Mouse (Mus musculus) kidney, embryonic 15.5 days (tissue): ENCODE data around the gene Mfng. TPM values are rescaled to one million over a fixed set of nuclear protein-coding genes. Genes with fewer than 3 reads are reported as not detected.

Experiments used
- ATAC-seq: fragments of 200-750 bp; cut with Nextera tagmentation; replicated peaks from 2 replicates; pipeline ENCODE4 v1.8.0; 2017; ENCODE audit warnings: moderate TSS enrichment; ENCODE audit not compliant: low FRiP score
- H3K27ac ChIP-seq: fragments of 300-500 bp; sonication (generic); 2 replicates; pipeline ENCODE4 v1.5.1; 2015; ENCODE audit warnings: mild to moderate bottlenecking, inconsistent platforms
- H3K27me3 ChIP-seq: fragments of 300-500 bp; sonication (generic); 2 replicates; pipeline ENCODE4 v1.6.1; 2015; ENCODE audit warnings: inconsistent platforms
- H3K36me3 ChIP-seq: fragments of 300-500 bp; sonication (generic); 2 replicates; pipeline ENCODE4 v1.6.1; 2015; ENCODE audit warnings: inconsistent platforms
- H3K4me1 ChIP-seq: fragments of 300-500 bp; sonication (generic); 2 replicates; pipeline ENCODE4 v1.6.1; 2015; ENCODE audit warnings: inconsistent platforms
- H3K4me2 ChIP-seq: fragments of 300-500 bp; sonication (generic); 2 replicates; pipeline ENCODE4 v1.6.1; 2015; ENCODE audit warnings: moderate library complexity, mild to moderate bottlenecking, inconsistent platforms
- H3K4me3 ChIP-seq: fragments of 300-500 bp; sonication (generic); replicated peaks from 2 replicates; pipeline ENCODE4 v1.5.1; 2015; ENCODE audit warnings: mild to moderate bottlenecking, inconsistent platforms
- H3K9ac ChIP-seq: fragments of 300-500 bp; sonication (generic); 2 replicates; pipeline ENCODE4 v1.6.1; 2015; ENCODE audit warnings: mild to moderate bottlenecking, inconsistent platforms
- H3K9me3 ChIP-seq: fragments of 300-500 bp; sonication (generic); replicated peaks from 2 replicates; pipeline ENCODE4 v1.6.1; 2016; ENCODE audit warnings: inconsistent platforms
- WGBS: fragments of 180-500 bp; shearing (Covaris S2); methylation state at CpG from one replicate; pipeline ENCODE4 v1.1.7; 2015; ENCODE audit warnings: mixed read lengths; 5-methylcytosine and 5-hydroxymethylcytosine counted together
- polyA plus RNA-seq: library from polyadenylated mRNA; unstranded; fragments of >200 nt; fragmentation: Nextera tagmentation; extraction: Ambion mirVana; gene quantifications from 2 replicates; pipeline ENCODE4 v1.2.1, GENCODE M21; 2015

The Mfng gene
- polyA plus RNA-seq, 1 experiment from 2014 or later, result 25.6 TPM

GRCm38 (mm10) chr15:78720532-78720931 lies 52.7 kb downstream of the Mfng start:
- Histone ChIP-seq H3K27ac (no peak overlapping the region), H3K36me3 (no peaks in the 10 kb centered on the region), H3K4me2 (no peak overlapping the region), H3K27me3 (peaks cover 83% of the 10 kb centered on the region), H3K9ac (no peak overlapping the region), H3K4me3 (no peak overlapping the region), H3K4me1 (peaks cover 29% of the 10 kb centered on the region), H3K9me3 (no peaks in the 10 kb centered on the region)
- ATAC-seq, result no peak
- WGBS, result 65% methylated on average over 7 of the region's 7 CpGs

- peaks cover 29% of the 10 kb centered on the region for H3K4me1 ChIP-seq
- WGBS, result 3% methylated on average over 16 of the region's 16 CpGs
- no peak overlapping the region for H3K4me2 ChIP-seq
- H3K9ac ChIP-seq, result no peak overlapping the region
- no peaks in the 10 kb centered on the region for H3K9me3 ChIP-seq
- H3K27ac ChIP-seq, result no peak overlapping the region
- no peak for ATAC-seq
- peaks cover 87% of the 10 kb centered on the region for H3K27me3 ChIP-seq
- no peaks in the 10 kb centered on the region for H3K36me3 ChIP-seq
- H3K4me3 ChIP-seq, result no peak overlapping the region
Measured at GRCm38 (mm10) chr15:78720094-78720493, 53.2 kb downstream of the Mfng start.

- Histone ChIP-seq H3K27ac (no peak overlapping the region), H3K4me3 (0 out of 2 replicates have a peak overlapping the region, but pooled peaks have one; percentile 45), H3K4me1 (peaks cover 29% of the 10 kb centered on the region), H3K36me3 (no peaks in the 10 kb centered on the region), H3K9ac (no peak overlapping the region), H3K9me3 (no peaks in the 10 kb centered on the region), H3K27me3 (peaks cover 93% of the 10 kb centered on the region), H3K4me2 (peak overlapping the region; percentile 82; the same call in 1 of the 2 replicates)
- 3% methylated on average over 14 of the region's 14 CpGs for WGBS
- no peak for ATAC-seq
Measured at GRCm38 (mm10) chr15:78719416-78719815, 53.9 kb downstream of the Mfng start.

- Histone ChIP-seq H3K36me3 (no peaks in the 10 kb centered on the region), H3K4me3 (peak within 1 kb of the TSS; percentile 45), H3K4me1 (peaks cover 29% of the 10 kb centered on the region), H3K9ac (peak within 1 kb of the TSS; percentile 42), H3K27ac (no peak within 1 kb of the TSS), H3K4me2 (peak within 1 kb of the TSS; percentile 82), H3K27me3 (peaks cover 95% of the 10 kb centered on the region), H3K9me3 (no peaks in the 10 kb centered on the region)
- WGBS, result 1% methylated on average over 78 of the region's 89 CpGs
- ATAC-seq, result 0 out of 2 replicates have a peak, but pooled peaks have one; percentile 19
Measured at GRCm38 (mm10) chr15:78718290-78719250, 54.7 kb downstream of the Mfng start, which contains the start of gene Elfn2. Gene Elfn2, minus strand, starts transcription at chr15:78718771.

- ATAC-seq, result no peak
- WGBS, result 47% methylated on average over 13 of the region's 13 CpGs
- no peak overlapping the region for H3K4me3 ChIP-seq
- H3K9me3 ChIP-seq, result no peaks in the 10 kb centered on the region
- H3K27ac ChIP-seq, result no peak overlapping the region
- H3K27me3 ChIP-seq, result peaks cover 95% of the 10 kb centered on the region
- H3K9ac ChIP-seq, result no peak overlapping the region
- H3K4me2 ChIP-seq, result no peak overlapping the region
- no peaks in the 10 kb centered on the region for H3K36me3 ChIP-seq
- peaks cover 42% of the 10 kb centered on the region for H3K4me1 ChIP-seq
Measured at GRCm38 (mm10) chr15:78716936-78717335, 56.3 kb downstream of the Mfng start.

- no peak for ATAC-seq
- peaks cover 99% of the 10 kb centered on the region for H3K27me3 ChIP-seq
- no peak overlapping the region for H3K27ac ChIP-seq
- no peaks in the 10 kb centered on the region for H3K36me3 ChIP-seq
- no peak overlapping the region for H3K4me3 ChIP-seq
- H3K9ac ChIP-seq, result no peak overlapping the region
- no peaks in the 10 kb centered on the region for H3K9me3 ChIP-seq
- WGBS, result 57% methylated on average over 5 of the region's 5 CpGs
- H3K4me1 ChIP-seq, result peaks cover 46% of the 10 kb centered on the region
- no peak overlapping the region for H3K4me2 ChIP-seq
Measured at GRCm38 (mm10) chr15:78715856-78716255, 57.4 kb downstream of the Mfng start.

- WGBS, result 87% methylated on average over 7 of the region's 7 CpGs
Measured at GRCm38 (mm10) chr15:78713751-78714150, 59.5 kb downstream of the Mfng start.

GRCm38 (mm10) chr15:78712335-78713258 lies 60.7 kb downstream of the Mfng start:
- H3K9ac ChIP-seq, result no peak overlapping the region
- H3K4me1 ChIP-seq, result peaks cover 21% of the 10 kb centered on the region
- H3K4me2 ChIP-seq, result peak overlapping the region; percentile 58
- no peaks in the 10 kb centered on the region for H3K36me3 ChIP-seq
- H3K9me3 ChIP-seq, result no peaks in the 10 kb centered on the region
- WGBS, result 7% methylated on average over 50 of the region's 53 CpGs
- ATAC-seq, result peak; percentile 68
- peak overlapping the region; percentile 27 for H3K4me3 ChIP-seq
- H3K27ac ChIP-seq, result no peak overlapping the region
- H3K27me3 ChIP-seq, result peaks cover 90% of the 10 kb centered on the region

More at GRCm38 (mm10) chr15:78713751-78714150, 59.5 kb downstream of the Mfng start:
- Histone ChIP-seq H3K36me3 (no peaks in the 10 kb centered on the region), H3K9me3 (no peaks in the 10 kb centered on the region), H3K4me1 (peaks cover 33% of the 10 kb centered on the region), H3K4me2 (no peak overlapping the region), H3K27me3 (peaks cover 90% of the 10 kb centered on the region), H3K27ac (no peak overlapping the region), H3K9ac (no peak overlapping the region), H3K4me3 (no peak overlapping the region)
- ATAC-seq, result no peak

GRCm38 (mm10) chr15:78711935-78712334 lies 61.3 kb downstream of the Mfng start:
- Histone ChIP-seq H3K4me2 (no peak overlapping the region), H3K9me3 (no peaks in the 10 kb centered on the region), H3K9ac (no peak overlapping the region), H3K27me3 (peaks cover 85% of the 10 kb centered on the region), H3K4me1 (peaks cover 19% of the 10 kb centered on the region), H3K36me3 (no peaks in the 10 kb centered on the region), H3K4me3 (no peak overlapping the region), H3K27ac (no peak overlapping the region)
- no peak for ATAC-seq
- WGBS, result 58% methylated on average over 7 of the region's 7 CpGs

GRCm38 (mm10) chr15:78710634-78711033 lies 62.6 kb downstream of the Mfng start:
- ATAC-seq, result no peak
- 56% methylated on average over 6 of the region's 6 CpGs for whole genome bisulfite sequencing

GRCm38 (mm10) chr15:78709767-78710166 lies 63.5 kb downstream of the Mfng start:
- Histone ChIP-seq H3K9ac (no peak overlapping the region), H3K4me1 (peaks cover 17% of the 10 kb centered on the region), H3K27me3 (peaks cover 63% of the 10 kb centered on the region), H3K36me3 (no peaks in the 10 kb centered on the region), H3K9me3 (no peaks in the 10 kb centered on the region), H3K4me3 (no peak overlapping the region), H3K4me2 (no peak overlapping the region), H3K27ac (no peak overlapping the region)
- WGBS, result 27% methylated on average over 7 of the region's 7 CpGs
- no peak for ATAC-seq

More at GRCm38 (mm10) chr15:78710634-78711033, 62.6 kb downstream of the Mfng start:
- Histone ChIP-seq H3K9me3 (no peaks in the 10 kb centered on the region), H3K4me3 (no peak overlapping the region), H3K4me1 (peaks cover 17% of the 10 kb centered on the region), H3K9ac (no peak overlapping the region), H3K4me2 (no peak overlapping the region), H3K36me3 (no peaks in the 10 kb centered on the region), H3K27ac (no peak overlapping the region), H3K27me3 (peaks cover 72% of the 10 kb centered on the region)
